Mouse (Mus musculus) embryonic facial prominence, embryonic 11.5 days (tissue): Measurements from ENCODE around the gene Rcan2. TPM values are rescaled to one million over a fixed set of nuclear protein-coding genes. Genes with fewer than 3 reads are reported as not detected.
A peak's percentile ranks its signal among the peaks of the same experiment; 100 is the strongest.

ENCODE experiments used
- ATAC-seq: fragments of 200-750 bp; cut with Nextera tagmentation; replicated peaks from 2 replicates; pipeline ENCODE4 v1.8.0; 2017; ENCODE audit warnings: low read depth; ENCODE audit not compliant: insufficient number of reproducible peaks, low FRiP score, low TSS enrichment
- DNase-seq: peaks from one replicate; pipeline ENCODE4 v3.0.0-alpha.2; 2015; ENCODE audit warnings: low spot score
- H3K27ac ChIP-seq: fragments of 300-500 bp; sonication (generic); replicated peaks from 2 replicates; pipeline ENCODE4 v1.5.1; 2014; ENCODE audit warnings: mild to moderate bottlenecking, low read depth, low read length, control low read depth
- H3K27me3 ChIP-seq: fragments of 300-500 bp; sonication (generic); 2 replicates; pipeline ENCODE4 v1.6.1; 2014; ENCODE audit warnings: mild to moderate bottlenecking, low read length, moderate library complexity, mixed read lengths; ENCODE audit not compliant: control insufficient read depth, insufficient read depth
- H3K36me3 ChIP-seq: fragments of 300-500 bp; sonication (generic); replicated peaks from 2 replicates; pipeline ENCODE4 v1.6.1; 2014; ENCODE audit warnings: low read depth, mild to moderate bottlenecking, low read length, moderate library complexity, mixed read lengths; ENCODE audit not compliant: control insufficient read depth, insufficient read depth
- H3K4me1 ChIP-seq: fragments of 300-500 bp; sonication (generic); 2 replicates; pipeline ENCODE4 v1.6.1; 2014; ENCODE audit warnings: low read length, mixed read lengths; ENCODE audit not compliant: control insufficient read depth, insufficient read depth
- H3K4me2 ChIP-seq: fragments of 300-500 bp; sonication (generic); 2 replicates; pipeline ENCODE4 v1.6.1; 2014; ENCODE audit warnings: low read depth, mild to moderate bottlenecking, control low read depth, low read length, moderate library complexity
- H3K4me3 ChIP-seq: fragments of 300-500 bp; sonication (generic); 2 replicates; pipeline ENCODE4 v1.5.1; 2014; ENCODE audit warnings: low read depth, low read length, control low read depth
- H3K9ac ChIP-seq: fragments of 300-500 bp; sonication (generic); replicated peaks from 2 replicates; pipeline ENCODE4 v1.6.1; 2014; ENCODE audit warnings: mild to moderate bottlenecking, control low read depth, low read length
- H3K9me3 ChIP-seq: fragments of 300-500 bp; sonication (generic); replicated peaks from 2 replicates; pipeline ENCODE4 v1.6.1; 2016; ENCODE audit warnings: mild to moderate bottlenecking, low read length, inconsistent platforms, mixed read lengths; ENCODE audit not compliant: control insufficient read depth
- WGBS: fragments of 180-500 bp; shearing (Covaris S2); extraction: QIAGEN DNeasy Blood & Tissue Kit; methylation state at CpG from one replicate; pipeline ENCODE4 v1.1.7; 2014; 5-methylcytosine and 5-hydroxymethylcytosine counted together
- polyA plus RNA-seq: library from polyadenylated mRNA; unstranded; fragments of >200 nt; fragmentation: Nextera tagmentation; extraction: Ambion mirVana; gene quantifications from 2 replicates; pipeline ENCODE4 v1.2.1, GENCODE M21; 2014

The Rcan2 gene
- 3.1 and 7.1 TPM in 2 replicates for polyA plus RNA-seq

DNA sequence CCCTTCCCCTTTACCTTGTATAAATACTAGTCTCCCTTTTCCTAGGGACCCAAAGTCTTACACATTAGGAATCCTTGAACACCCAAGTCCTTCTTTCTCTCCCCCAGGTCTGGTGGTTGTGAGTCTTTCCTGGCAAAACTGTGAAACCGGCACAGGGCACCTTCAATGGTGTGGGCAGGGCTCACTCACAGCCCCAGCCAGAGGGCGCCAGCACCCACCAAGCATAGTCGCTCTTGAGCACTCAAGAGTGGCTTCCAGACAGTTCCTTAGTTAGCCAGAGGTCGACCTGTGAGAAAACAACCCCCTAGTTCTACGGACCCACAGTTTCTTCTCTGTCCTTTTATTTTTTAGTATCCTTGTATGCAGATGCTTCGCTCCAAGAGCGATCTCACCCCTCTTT is at the start of gene Rcan2:
Rcan2 (plus strand) TSS at position 275 of the 400 bp plus-strand sequence.
- WGBS = 2% methylated on average over 7 of the region's 7 CpGs
- Histone ChIP-seq H3K4me3 (peak within 1 kb of the TSS; percentile 54), H3K4me2 (peak within 1 kb of the TSS; percentile 97), H3K4me1 (no peaks in the 10 kb centered on the region), H3K36me3 (no peaks in the 10 kb centered on the region), H3K27ac (no peak within 1 kb of the TSS), H3K27me3 (peaks cover 5% of the 10 kb centered on the region; the same call in 1 of the 2 replicates), H3K9me3 (no peaks in the 10 kb centered on the region), H3K9ac (peak within 1 kb of the TSS; percentile 57)
- ATAC-seq (peak; percentile 55; the same call in 1 of the 2 replicates), DNase-seq (peak; percentile 60)

- DNase-seq (no peak), ATAC-seq (no peak)
- no peak overlapping the region for H3K27ac ChIP-seq
- no peaks in the 10 kb centered on the region for H3K27me3 ChIP-seq
- no peaks in the 10 kb centered on the region for H3K4me1 ChIP-seq
- H3K4me2 ChIP-seq = no peak overlapping the region
- H3K36me3 ChIP-seq = no peaks in the 10 kb centered on the region
- no peaks in the 10 kb centered on the region for H3K9me3 ChIP-seq
- no peak overlapping the region for H3K9ac ChIP-seq
- WGBS = 84% methylated on average over 1 of the region's 1 CpGs
- H3K4me3 ChIP-seq = no peak overlapping the region
These were observed 48.3 kb upstream of the Rcan2 start for GRCm38 (mm10) chr17:43752811-43753210.

GRCm38 (mm10) chr17:43754687-43755086 is 46.5 kb upstream of the Rcan2 start:
- Histone ChIP-seq H3K27ac (no peak overlapping the region), H3K36me3 (no peaks in the 10 kb centered on the region), H3K4me1 (no peaks in the 10 kb centered on the region), H3K9me3 (no peaks in the 10 kb centered on the region), H3K27me3 (no peaks in the 10 kb centered on the region), H3K4me2 (no peak overlapping the region), H3K9ac (no peak overlapping the region), H3K4me3 (no peak overlapping the region)
- DNase-seq (peak; percentile 3), ATAC-seq (no peak)
- 55% methylated on average over 5 of the region's 5 CpGs for WGBS

DNA sequence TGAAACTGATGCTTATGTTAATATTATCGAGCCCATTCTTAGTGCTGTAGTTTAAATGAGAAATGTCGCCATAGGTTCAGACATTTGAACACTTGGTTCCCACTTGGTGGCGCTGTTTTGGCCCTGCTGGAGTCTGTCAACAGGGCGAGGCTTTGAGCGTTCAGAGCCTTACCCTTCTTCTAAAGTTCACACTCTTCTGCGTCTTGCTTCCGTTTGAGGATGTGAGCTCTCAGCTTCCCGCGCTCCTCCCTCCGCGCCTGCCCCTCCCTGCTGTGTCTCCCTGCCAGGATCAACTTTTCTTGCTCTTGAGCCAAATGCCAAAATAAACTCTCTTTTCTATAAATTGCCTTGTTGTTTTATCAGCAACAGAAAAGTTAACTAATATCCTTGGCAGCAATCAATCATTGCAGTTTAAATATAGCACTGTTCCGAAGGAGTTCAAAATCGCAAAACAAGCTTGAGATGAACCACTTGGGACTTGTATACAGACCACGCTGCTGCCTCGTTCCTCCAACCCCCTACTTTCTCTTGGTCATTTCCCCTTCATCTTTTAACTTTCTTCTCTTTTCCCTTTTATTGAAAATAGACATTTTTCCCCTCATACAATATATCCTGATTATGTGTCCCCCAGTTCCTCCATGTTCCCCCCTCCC is 42.4 kb upstream of the Rcan2 start:
- Histone ChIP-seq H3K36me3 (no peaks in the 10 kb centered on the region), H3K9me3 (no peaks in the 10 kb centered on the region), H3K4me2 (no peak overlapping the region), H3K27me3 (no peaks in the 10 kb centered on the region), H3K4me1 (no peaks in the 10 kb centered on the region), H3K9ac (no peak overlapping the region), H3K27ac (no peak overlapping the region), H3K4me3 (no peak overlapping the region)
- DNase-seq = no peak
- WGBS = 57% methylated on average over 15 of the region's 15 CpGs
- ATAC-seq = no peak

DNA sequence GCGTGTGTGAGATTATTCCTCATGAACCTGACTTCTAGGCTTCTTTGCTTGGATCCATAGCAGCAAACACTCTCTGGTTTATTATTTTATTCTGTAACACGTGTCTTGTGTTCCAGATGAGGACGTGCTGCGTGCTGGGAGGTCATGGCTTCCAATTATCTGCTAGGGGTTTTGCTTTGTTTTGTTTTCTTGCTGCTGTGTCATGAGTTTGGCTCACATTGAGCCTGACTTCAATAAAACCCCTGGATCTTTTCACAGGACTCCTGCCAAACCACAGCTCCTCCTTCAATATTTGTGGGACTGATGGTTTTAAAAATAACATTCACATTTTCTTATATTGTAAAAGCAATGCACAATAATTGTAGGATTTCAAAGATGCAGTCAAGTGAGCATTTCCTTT is 16.6 kb upstream of the Rcan2 start:
- H3K27ac ChIP-seq = no peak overlapping the region
- H3K4me3 ChIP-seq = no peak overlapping the region
- no peak overlapping the region for H3K4me2 ChIP-seq
- no peaks in the 10 kb centered on the region for H3K4me1 ChIP-seq
- H3K9ac ChIP-seq = no peak overlapping the region
- H3K36me3 ChIP-seq = no peaks in the 10 kb centered on the region
- WGBS = 62% methylated on average over 4 of the region's 4 CpGs
- H3K27me3 ChIP-seq = no peaks in the 10 kb centered on the region
- DNase-seq (no peak), ATAC-seq (no peak)
- no peaks in the 10 kb centered on the region for H3K9me3 ChIP-seq

GRCm38 (mm10) chr17:43788222-43788621 is 12.9 kb upstream of the Rcan2 start:
- DNase-seq (no peak), ATAC-seq (no peak)
- H3K4me1 ChIP-seq = no peaks in the 10 kb centered on the region
- H3K9me3 ChIP-seq = no peaks in the 10 kb centered on the region
- no peak overlapping the region for H3K4me2 ChIP-seq
- no peaks in the 10 kb centered on the region for H3K27me3 ChIP-seq
- 95% methylated on average over 5 of the region's 5 CpGs for WGBS
- H3K9ac ChIP-seq = no peak overlapping the region
- no peak overlapping the region for H3K27ac ChIP-seq
- H3K4me3 ChIP-seq = no peak overlapping the region
- no peaks in the 10 kb centered on the region for H3K36me3 ChIP-seq

DNA sequence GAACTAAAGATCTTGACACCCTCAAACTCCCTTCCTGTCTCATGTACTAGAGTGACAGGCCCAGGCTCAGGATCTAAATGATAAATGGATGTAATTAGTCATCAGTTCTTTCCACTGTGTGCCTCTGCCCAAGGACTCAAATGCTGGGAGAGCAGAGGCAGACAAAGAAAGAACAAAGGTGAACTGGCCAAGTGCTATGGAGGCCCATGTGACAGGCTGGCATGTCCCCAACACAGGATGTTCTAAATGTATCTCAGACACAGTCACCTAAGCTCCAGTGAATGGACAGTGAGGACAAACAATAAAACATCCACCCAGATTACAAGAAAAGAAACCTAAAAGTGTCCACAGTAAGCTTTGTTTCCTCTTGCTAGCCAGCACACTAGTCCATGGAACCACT is 11.8 kb upstream of the Rcan2 start:
- H3K27ac ChIP-seq = no peak overlapping the region
- no peak overlapping the region for H3K9ac ChIP-seq
- no peaks in the 10 kb centered on the region for H3K36me3 ChIP-seq
- H3K4me1 ChIP-seq = no peaks in the 10 kb centered on the region
- no peak overlapping the region for H3K4me2 ChIP-seq
- no peaks in the 10 kb centered on the region for H3K9me3 ChIP-seq
- ATAC-seq (no peak), DNase-seq (no peak)
- no peaks in the 10 kb centered on the region for H3K27me3 ChIP-seq
- H3K4me3 ChIP-seq = no peak overlapping the region

DNA sequence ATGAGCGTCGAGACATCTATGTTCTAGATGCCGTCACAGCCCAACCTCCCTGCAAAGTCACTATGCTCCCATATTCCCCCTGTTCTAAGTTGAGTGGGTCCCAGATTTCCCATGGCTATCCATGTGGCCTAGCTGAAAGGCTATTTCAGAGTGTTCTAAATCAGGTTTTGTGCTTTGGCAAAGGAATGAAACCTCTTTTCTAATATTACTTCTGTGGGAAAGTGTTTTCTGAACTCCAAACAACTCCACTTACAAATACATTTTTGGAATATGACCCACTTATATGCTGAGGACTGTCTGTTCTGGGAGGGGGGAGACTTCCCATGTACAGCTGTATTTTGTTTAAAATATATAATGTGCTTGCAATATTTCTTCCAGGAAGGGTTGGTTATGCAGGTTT is 9.4 kb upstream of the Rcan2 start:
- Histone ChIP-seq H3K27me3 (no peaks in the 10 kb centered on the region), H3K9ac (no peak overlapping the region), H3K9me3 (no peaks in the 10 kb centered on the region), H3K27ac (no peak overlapping the region), H3K4me2 (no peak overlapping the region), H3K4me3 (no peak overlapping the region), H3K4me1 (no peaks in the 10 kb centered on the region), H3K36me3 (no peaks in the 10 kb centered on the region)
- DNase-seq = no peak
- WGBS = 88% methylated on average over 3 of the region's 3 CpGs
- no peak for ATAC-seq
